ENCODE assay signal across 19 mouse cellular contexts in genomic region chr11:100207498-100207897, GRCm38 (mm10). TPM values are rescaled to one million over a fixed set of nuclear protein-coding genes. Genes with fewer than 3 reads are reported as not detected.
DNase-seq lines count a peak whose midpoint lies in the region; ATAC-seq and TF ChIP-seq lines count a peak whose summit lies in the region.
"Had no signal": no experiment of that assay in that cellular context is flagged by ENCODE, and none has a peak within 500 bp of the region (broad histone marks: within the 10 kb centered on the region; RNA-seq: fewer than 3 reads in every experiment).

Gene Krt14 (minus strand): TSS chr11:100207548.

- H3K4me1 ChIP-seq in thymus, adult 2 months (replicated peaks; ENCODE audit: control insufficient read depth, insufficient read depth, low read length), result no peaks in the 10 kb centered on the region
- no peaks in the 10 kb centered on the region for H3K4me1 ChIP-seq in embryonic facial prominence, embryonic 11.5 days (ENCODE audit: control insufficient read depth, insufficient read depth, low read length)
- H3K4me1 ChIP-seq in limb, embryonic 12.5 days (replicated peaks), result no peaks in the 10 kb centered on the region
- no peaks in the 10 kb centered on the region for H3K4me1 ChIP-seq in forebrain, embryonic 13.5 days
- H3K4me1 ChIP-seq: liver, embryonic 13.5 days had no signal

- 88% methylated on average over 8 of the region's 8 CpGs for WGBS in thymus, adult 2 months
- WGBS in embryonic facial prominence, embryonic 11.5 days, result 89% methylated on average over 8 of the region's 8 CpGs
- WGBS in limb, embryonic 12.5 days, result 87% methylated on average over 8 of the region's 8 CpGs
- 92% methylated on average over 8 of the region's 8 CpGs for WGBS in forebrain, embryonic 13.5 days

- ATAC-seq in embryonic facial prominence, embryonic 11.5 days (replicated peaks; ENCODE audit: insufficient number of reproducible peaks, low FRiP score, low TSS enrichment, low read depth), result no peak
- no peak for ATAC-seq in limb, embryonic 12.5 days (ENCODE audit: insufficient number of reproducible peaks, insufficient read depth, low FRiP score, low TSS enrichment, low read depth)
- ATAC-seq in erythroblast, adult 5-6 weeks (replicated peaks; ENCODE audit: low FRiP score, poor library complexity, severe bottlenecking), result no peak
- ATAC-seq in forebrain, embryonic 13.5 days, result no peak

- DNase-seq in thymus, adult 2 months, result no peak
- no peak for DNase-seq in thymus, postnatal 36 days
- no peak for DNase-seq in embryonic facial prominence, embryonic 11.5 days (ENCODE audit: low spot score)
- no peak for DNase-seq in kidney, postnatal 25 days
- DNase-seq: adrenal gland, postnatal 36 days; cerebellum, adult 9-11 months; heart, adult 2 months; liver, embryonic 13.5 days; midbrain, embryonic 14.5 days; right cerebral cortex, adult 18-20 months; thymus, postnatal 4 days had no signal

- TF ChIP-seq POLR2A in thymus, adult 2 months (IDR thresholded peaks at IDR 0.05; ENCODE audit: control insufficient read depth, extremely low read depth, insufficient read depth, low read length, poor library complexity), result no peak

- no peak within 1 kb of the TSS for H3K4me3 ChIP-seq in thymus, adult 2 months (ENCODE audit: control insufficient read depth, insufficient read depth, low read length)
- no peak within 1 kb of the TSS for H3K4me3 ChIP-seq in embryonic facial prominence, embryonic 11.5 days (ENCODE audit: low read depth, low read length)
- no peak within 1 kb of the TSS for H3K4me3 ChIP-seq in limb, embryonic 12.5 days (replicated peaks)
- H3K4me3 ChIP-seq in forebrain, embryonic 13.5 days, result no peak within 1 kb of the TSS
- H3K4me3 ChIP-seq: heart, adult 2 months; layer of hippocampus, adult 2 months; liver, embryonic 13.5 days had no signal

- H3K27me3 ChIP-seq in thymus, adult 2 months (ENCODE audit: control insufficient read depth, insufficient read depth, low read length), result no peaks in the 10 kb centered on the region
- H3K27me3 ChIP-seq in embryonic facial prominence, embryonic 11.5 days (ENCODE audit: control insufficient read depth, insufficient read depth, low read length), result no peaks in the 10 kb centered on the region
- H3K27me3 ChIP-seq in limb, embryonic 12.5 days, result 0 out of 2 replicates have a peak, but pooled peaks cover 3% of the 10 kb centered on the region
- no peaks in the 10 kb centered on the region for H3K27me3 ChIP-seq in forebrain, embryonic 13.5 days
- H3K27me3 ChIP-seq: liver, embryonic 13.5 days had no signal

- H3K4me2 ChIP-seq in embryonic facial prominence, embryonic 11.5 days (ENCODE audit: low read depth, low read length), result no peak within 1 kb of the TSS
- H3K4me2 ChIP-seq in limb, embryonic 12.5 days, result no peak within 1 kb of the TSS
- no peak within 1 kb of the TSS for H3K4me2 ChIP-seq in forebrain, embryonic 13.5 days
- H3K4me2 ChIP-seq: liver, embryonic 13.5 days had no signal

- no peak within 1 kb of the TSS for H3K9ac ChIP-seq in embryonic facial prominence, embryonic 11.5 days (replicated peaks; ENCODE audit: low read length)
- no peak within 1 kb of the TSS for H3K9ac ChIP-seq in limb, embryonic 12.5 days (replicated peaks)
- H3K9ac ChIP-seq in forebrain, embryonic 13.5 days, result no peak within 1 kb of the TSS
- H3K9ac ChIP-seq: liver, embryonic 13.5 days had no signal

- no peak for TF ChIP-seq CTCF in thymus, adult 2 months (IDR thresholded peaks at IDR 0.05; ENCODE audit: borderline replicate concordance, control insufficient read depth, extremely low read depth, insufficient read depth, low read length, poor library complexity)

- no peaks in the 10 kb centered on the region for H3K9me3 ChIP-seq in embryonic facial prominence, embryonic 11.5 days (replicated peaks; ENCODE audit: control insufficient read depth, low read length)
- no peaks in the 10 kb centered on the region for H3K9me3 ChIP-seq in limb, embryonic 12.5 days
- H3K9me3 ChIP-seq in forebrain, embryonic 13.5 days (replicated peaks), result no peaks in the 10 kb centered on the region
- H3K9me3 ChIP-seq: liver, embryonic 13.5 days had no signal

- H3K27ac ChIP-seq in thymus, adult 2 months (ENCODE audit: control insufficient read depth, insufficient read depth, low read length), result no peak within 1 kb of the TSS
- H3K27ac ChIP-seq in embryonic facial prominence, embryonic 11.5 days (replicated peaks; ENCODE audit: low read depth, low read length), result no peak within 1 kb of the TSS
- H3K27ac ChIP-seq in limb, embryonic 12.5 days, result peak within 1 kb of the TSS; percentile 35; the same call in 1 of the 2 replicates
- no peak within 1 kb of the TSS for H3K27ac ChIP-seq in forebrain, embryonic 13.5 days
- H3K27ac ChIP-seq: heart, adult 2 months; layer of hippocampus, adult 2 months; liver, embryonic 13.5 days had no signal

- no peaks in the 10 kb centered on the region for H3K36me3 ChIP-seq in thymus, adult 2 months (ENCODE audit: control insufficient read depth, insufficient read depth, low read length)
- H3K36me3 ChIP-seq in embryonic facial prominence, embryonic 11.5 days (replicated peaks; ENCODE audit: control insufficient read depth, insufficient read depth, low read depth, low read length), result no peaks in the 10 kb centered on the region
- H3K36me3 ChIP-seq in limb, embryonic 12.5 days, result no peaks in the 10 kb centered on the region
- no peaks in the 10 kb centered on the region for H3K36me3 ChIP-seq in forebrain, embryonic 13.5 days (ENCODE audit: poor library complexity, severe bottlenecking)
- H3K36me3 ChIP-seq: liver, embryonic 13.5 days had no signal

RNA-seq across cellular contexts. Expression of gene Krt14, which starts in this region (rescaled TPM):
- polyA plus RNA-seq in thymus, adult 2 months (2012; rRNA removed), result 59.7 and 80.7 TPM in 2 replicates
- 30.7 and 31.2 TPM in 2 replicates for polyA plus RNA-seq in embryonic facial prominence, embryonic 11.5 days (2014; fragmentation: Nextera tagmentation; extraction: Ambion mirVana)
- polyA plus RNA-seq in limb, embryonic 12.5 days (2016; fragmentation: Nextera tagmentation; extraction: Ambion mirVana), result 144 and 160 TPM in 2 replicates
- not detected in 2 replicates for total RNA-seq in erythroblast, adult 5-6 weeks (2015; ENCODE audit: low replicate concordance)
- not detected in 2 replicates for total RNA-seq in erythroblast, adult 5-6 weeks (2017; ENCODE audit: low replicate concordance)
- 0.13 and 0.38 TPM in 2 replicates for polyA plus RNA-seq in forebrain, embryonic 13.5 days (2015; fragmentation: Nextera tagmentation; extraction: Ambion mirVana)
- total RNA-seq: gastrocnemius, adult 8-10 months; layer of hippocampus, adult 2 months; left cerebral cortex, postnatal 10 days; megakaryocyte, adult 5-6 weeks had no signal
- polyA plus RNA-seq: midbrain, embryonic 14.5 days; small intestine, adult 2 months had no signal

Comparison
In these comparisons a context has a peak if more than half of its experiments do, and no peak if none do; other contexts are left out.
1. RNA of gene Krt14 (polyA plus RNA-seq): 144 to 160 TPM in limb, embryonic 12.5 days, 59.7 to 80.7 TPM in thymus, adult 2 months and 30.7 to 31.2 TPM in embryonic facial prominence, embryonic 11.5 days; 0.13 to 0.38 TPM in forebrain, embryonic 13.5 days; every median in the first group is over 10 times any median in the second.